Mouse (Mus musculus) gastrocnemius, adult 2 months (tissue): ENCODE measurements around the gene Pcgf6. TPM values are rescaled to one million over a fixed set of nuclear protein-coding genes. Genes with fewer than 3 reads are reported as not detected.
"Not testable (repeated sequence)": the region's sequence is repeated elsewhere in the genome, so short reads cannot be mapped to it uniquely, and the experiment has no call there.

ENCODE experiments used
- DNase-seq: peaks from one replicate; pipeline ENCODE4 v3.0.0; 2022
- H3K27ac ChIP-seq: fragments of 200-600 bp; 2 replicates; pipeline ENCODE4 v1.8.1; 2022; ENCODE audit warnings: mild to moderate bottlenecking
- H3K4me3 ChIP-seq: fragments of 200-600 bp; 2 replicates; pipeline ENCODE4 v1.8.1; 2022; ENCODE audit warnings: mild to moderate bottlenecking, moderate library complexity
- CTCF ChIP-seq: fragments of 200-600 bp; IDR thresholded peaks from 2 replicates; pipeline ENCODE4 v1.8.1; 2022; ENCODE audit warnings: antibody characterized with exemption, mild to moderate bottlenecking, moderate library complexity
- intact Hi-C: fragments of 180-260 bp; cut with DNase I; formaldehyde crosslinking; loops from one replicate; pipeline ENCODE4 v1.15.1; 2025
- total RNA-seq, 2 experiments: library from RNA; stranded (reverse); gene quantifications; 2 replicates each; pipeline ENCODE4 v1.2.3; 2021

Pcgf6 gene
- total RNA-seq, 2 experiments from 2014 or later = 4.7 to 5.3 TPM

DNA sequence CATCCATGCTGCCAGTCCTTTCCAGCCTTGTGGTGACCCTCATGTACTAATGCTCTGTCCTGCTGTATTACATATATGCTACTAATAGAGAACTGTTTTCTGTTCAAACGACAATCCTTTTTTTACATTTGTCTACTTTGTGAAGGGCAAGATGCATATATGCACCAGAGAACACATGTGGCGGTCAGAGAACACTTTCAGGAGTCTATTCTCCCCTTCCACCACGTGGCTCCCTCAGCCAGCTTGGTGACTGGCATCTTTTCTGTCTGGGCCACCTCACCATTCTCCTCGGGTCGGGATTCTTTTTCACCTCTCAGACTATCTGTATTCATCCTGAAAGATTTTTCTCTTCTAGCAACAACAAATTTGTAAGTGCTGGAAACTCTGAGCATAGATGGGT lies 44.8 kb downstream of the Pcgf6 start:
- TF ChIP-seq CTCF = no peak
- Histone ChIP-seq H3K27ac (no peak overlapping the region), H3K4me3 (no peak overlapping the region)
- DNase-seq = no peak
- intact Hi-C loops = no loop called here

DNA sequence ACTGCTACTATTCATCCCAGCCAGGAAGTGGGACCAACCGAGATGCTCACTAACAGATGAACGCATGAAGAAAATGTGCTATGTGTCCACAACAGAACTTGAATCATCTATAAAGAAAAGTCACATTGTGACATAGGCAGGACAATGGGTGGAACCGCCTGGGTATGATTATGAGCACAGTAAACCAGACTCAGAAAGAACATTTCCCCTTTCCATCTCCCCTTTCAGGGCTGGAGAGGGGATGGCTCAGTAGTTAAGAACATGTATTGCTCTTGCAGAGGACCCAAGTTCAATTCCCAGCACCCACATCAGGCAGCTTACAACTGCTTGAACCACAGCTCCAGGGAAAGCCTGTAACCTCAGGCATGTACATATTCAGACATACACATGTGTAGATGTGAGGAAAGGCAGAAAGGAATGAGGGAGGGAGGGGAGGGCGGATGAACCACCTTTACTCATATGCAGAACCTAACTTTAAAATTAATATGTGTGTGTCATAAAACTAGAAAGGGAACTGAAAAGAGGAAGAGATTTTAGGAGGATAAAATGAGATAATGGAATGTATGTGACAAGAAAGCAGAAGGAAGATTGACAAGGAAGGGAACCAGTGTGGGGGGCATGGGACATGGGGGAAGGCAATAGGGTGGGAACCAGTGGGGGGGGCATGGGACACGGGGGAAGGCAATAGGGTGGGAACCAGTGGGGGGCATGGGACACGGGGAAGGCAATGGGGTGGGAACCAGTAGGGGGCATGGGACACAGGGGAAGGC lies 46.8 kb downstream of the Pcgf6 start:
- no peak overlapping the region for H3K4me3 ChIP-seq
- intact Hi-C loops = no loop called here
- TF ChIP-seq CTCF = no peak
- DNase-seq = no peak
- H3K27ac ChIP-seq = no peak overlapping the region

DNA sequence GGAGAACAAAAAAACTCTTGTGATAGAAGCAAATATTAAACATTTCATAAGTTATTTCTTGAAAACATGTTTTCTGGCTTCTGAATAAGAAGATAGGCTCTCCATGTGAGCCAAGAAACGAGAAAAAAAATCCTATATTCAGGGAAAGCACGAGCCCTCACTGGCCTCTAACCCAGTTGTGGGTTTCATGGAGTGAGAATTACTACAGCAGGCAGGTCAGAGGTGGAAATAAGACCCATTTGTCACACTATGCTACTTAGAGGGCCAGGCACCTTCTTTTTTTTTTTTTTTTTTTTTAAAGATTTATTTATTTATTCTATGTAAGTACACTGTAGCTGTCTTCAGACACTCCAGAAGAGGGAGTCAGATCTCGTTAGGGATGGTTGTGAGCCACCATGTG lies 50.3 kb downstream of the Pcgf6 start:
- intact Hi-C loops, H3K4me3 ChIP-seq, DNase-seq, H3K27ac ChIP-seq: not testable (repeated sequence)

DNA sequence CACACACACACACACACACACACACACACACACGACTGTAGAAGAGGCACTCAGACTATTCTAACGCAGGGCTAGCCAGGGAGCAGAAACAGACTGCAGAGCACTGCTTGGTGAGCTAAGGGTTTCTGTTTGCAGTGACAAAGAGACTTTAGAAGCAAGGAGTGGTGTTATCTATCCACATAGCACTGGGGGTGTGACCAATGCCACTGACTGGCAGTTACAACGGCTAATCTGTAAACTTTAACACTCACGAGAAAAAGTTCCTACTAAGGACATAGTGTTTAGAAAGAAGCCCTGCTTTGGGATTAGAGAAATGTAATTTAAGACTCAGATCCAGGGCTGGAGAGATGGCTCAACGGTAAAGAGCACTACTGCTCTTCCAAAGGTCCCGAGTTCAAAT lies 51.0 kb downstream of the Pcgf6 start:
- Histone ChIP-seq H3K4me3 (no peak overlapping the region), H3K27ac (no peak overlapping the region)
- intact Hi-C loops = no loop called here
- no peak for DNase-seq
- no peak for TF ChIP-seq CTCF

DNA sequence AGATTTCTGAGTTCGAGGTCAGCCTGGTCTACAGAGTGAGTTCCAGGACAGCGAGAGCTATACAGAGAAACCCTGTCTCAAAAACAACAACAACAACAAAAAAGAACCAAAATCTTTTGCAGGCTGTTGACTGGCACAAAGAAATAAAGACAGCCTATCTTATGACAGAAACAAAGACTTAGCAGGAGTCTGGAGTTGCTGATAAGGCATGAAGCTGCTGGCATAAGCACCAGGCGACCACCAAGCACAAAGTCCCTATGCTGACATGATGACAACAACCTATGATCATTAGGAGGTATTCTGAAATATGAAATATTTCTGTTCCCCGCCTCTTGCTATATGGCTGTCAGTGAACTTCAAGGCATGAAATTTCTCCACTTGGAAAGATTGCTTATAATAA lies 51.8 kb downstream of the Pcgf6 start:
- TF ChIP-seq CTCF = no peak
- Histone ChIP-seq H3K4me3 (no peak overlapping the region), H3K27ac (no peak overlapping the region)
- intact Hi-C loops = no loop called here
- DNase-seq = no peak

DNA sequence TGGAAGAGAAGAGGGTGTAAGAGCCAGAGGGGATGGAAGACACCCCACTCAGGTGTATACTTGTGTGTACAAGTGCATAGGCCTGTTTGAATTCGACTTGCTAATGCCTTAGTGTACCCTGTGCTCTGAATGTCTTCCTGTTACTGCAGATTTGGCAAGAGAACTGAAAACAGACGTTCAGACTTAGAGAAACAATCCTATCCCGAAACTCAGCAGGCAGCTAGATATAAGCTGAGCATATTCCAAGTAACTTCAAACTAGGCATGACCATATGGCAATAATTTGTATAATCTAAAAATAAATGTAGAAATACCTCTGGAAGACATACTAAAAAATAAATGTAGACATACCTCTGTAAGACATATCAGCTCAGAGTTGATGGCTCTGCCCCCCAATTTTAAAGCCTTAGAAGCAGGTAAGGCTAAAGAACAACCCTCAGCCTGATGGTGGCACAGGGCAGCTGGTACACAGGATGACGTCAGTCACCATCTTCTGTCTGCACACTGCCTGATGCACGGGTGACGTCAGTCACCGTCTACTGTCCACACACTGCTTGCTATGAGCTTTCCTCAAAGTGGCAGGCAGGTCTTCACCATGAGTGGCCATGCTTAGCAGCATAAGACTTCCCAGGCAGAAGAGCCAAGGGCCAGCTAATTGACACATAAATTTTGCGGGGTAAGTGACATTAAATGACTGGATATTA lies 52.4 kb downstream of the Pcgf6 start:
- no peak for DNase-seq
- no peak for TF ChIP-seq CTCF
- Histone ChIP-seq H3K27ac (no peak overlapping the region), H3K4me3 (no peak overlapping the region)
- intact Hi-C loops = no loop called here

DNA sequence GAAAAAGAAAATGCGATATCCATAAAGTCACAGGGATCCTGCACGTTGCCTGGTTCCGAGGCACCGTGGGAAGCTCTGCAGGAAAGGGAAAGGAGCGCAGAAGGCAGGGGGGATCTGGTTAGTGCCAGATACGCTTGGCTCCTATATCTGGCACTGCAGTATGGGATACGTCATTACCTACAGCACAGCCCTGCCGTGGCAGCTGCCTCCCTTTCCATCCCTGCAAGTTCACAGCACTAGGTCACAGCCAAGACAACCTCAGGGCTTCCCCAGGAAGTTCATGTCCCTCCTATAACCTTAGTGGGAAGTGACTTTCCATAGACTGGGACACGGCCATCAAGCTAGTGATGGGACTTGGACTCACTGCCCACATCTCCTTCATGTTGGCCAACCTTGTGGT lies 54.6 kb downstream of the Pcgf6 start:
- TF ChIP-seq CTCF = no peak
- no peak for DNase-seq
- intact Hi-C loops = no loop called here
- Histone ChIP-seq H3K4me3 (no peak overlapping the region), H3K27ac (no peak overlapping the region)

DNA sequence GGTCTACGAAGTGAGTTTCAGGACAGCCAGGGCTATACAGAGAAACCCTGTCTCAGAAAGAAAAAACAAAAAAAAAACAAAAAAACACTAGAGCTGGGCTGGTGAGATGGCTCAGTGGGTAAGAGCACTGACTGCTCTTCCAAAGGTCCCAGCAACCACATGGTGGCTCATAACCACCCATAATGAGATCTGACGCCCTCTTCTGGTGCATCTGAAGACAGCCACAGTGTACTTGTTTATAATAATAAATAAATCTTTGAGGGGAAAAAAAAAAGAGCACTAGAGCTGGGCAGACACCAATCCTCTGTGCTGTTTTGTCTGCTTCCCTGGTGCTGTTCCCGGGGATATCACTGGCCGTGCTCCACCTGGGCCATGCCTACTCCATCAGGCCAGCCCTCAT lies 58.4 kb downstream of the Pcgf6 start:
- H3K27ac ChIP-seq, intact Hi-C loops, H3K4me3 ChIP-seq, DNase-seq: not testable (repeated sequence)
- peak; percentile 1; the same call in 1 of the 2 replicates for TF ChIP-seq CTCF

DNA sequence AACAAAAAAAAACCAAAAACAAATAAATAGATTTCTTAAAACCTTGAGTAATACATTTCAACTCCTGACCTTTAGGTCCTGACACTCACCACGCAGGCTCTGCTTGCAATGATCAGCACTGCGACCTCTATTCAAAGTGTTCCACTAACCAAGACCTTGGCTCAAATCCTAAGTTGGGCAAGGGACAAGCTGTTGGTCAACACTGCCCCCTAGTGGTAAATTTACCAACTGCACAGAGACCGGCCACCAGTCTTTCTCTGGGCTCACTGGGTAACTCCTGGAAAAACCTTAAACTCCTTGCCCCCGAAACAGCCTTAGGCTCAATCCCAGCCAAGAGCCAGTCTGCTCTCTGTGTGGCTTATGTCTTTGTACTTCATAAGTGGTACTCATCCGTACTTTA lies 59.6 kb downstream of the Pcgf6 start:
- TF ChIP-seq CTCF = peak; percentile 98
- intact Hi-C loops = loop anchor here (1.0 kb wide), 2 partner anchors 115 to 231 kb away; no protein-coding TSS in a partner anchor
- peak; percentile 84 for DNase-seq
- Histone ChIP-seq H3K4me3 (no peak overlapping the region), H3K27ac (no peak overlapping the region)

DNA sequence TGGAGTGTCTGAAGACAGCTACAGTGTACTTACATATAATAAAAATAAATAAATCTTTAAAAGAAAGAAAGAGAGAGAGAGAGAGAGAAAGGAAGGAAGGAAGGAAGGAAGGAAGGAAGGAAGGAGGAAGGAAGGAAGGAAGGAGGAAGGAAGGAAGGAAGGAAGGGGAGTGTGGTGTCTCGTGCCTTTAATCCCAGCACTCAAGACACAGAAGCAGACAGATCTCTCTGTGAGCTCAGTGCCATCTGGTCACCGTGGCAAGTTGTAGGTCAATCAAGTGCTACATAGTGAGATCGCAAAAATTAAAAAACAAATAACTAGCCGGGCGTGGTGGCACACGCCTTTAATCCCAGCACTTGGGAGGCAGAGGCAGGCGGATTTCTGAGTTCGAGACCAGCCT lies 60.1 kb downstream of the Pcgf6 start:
- not testable (repeated sequence) for H3K4me3 ChIP-seq, H3K27ac ChIP-seq, DNase-seq
- intact Hi-C loops = loop anchor here (1.0 kb wide), 2 partner anchors 114 to 230 kb away; no protein-coding TSS in a partner anchor

DNA sequence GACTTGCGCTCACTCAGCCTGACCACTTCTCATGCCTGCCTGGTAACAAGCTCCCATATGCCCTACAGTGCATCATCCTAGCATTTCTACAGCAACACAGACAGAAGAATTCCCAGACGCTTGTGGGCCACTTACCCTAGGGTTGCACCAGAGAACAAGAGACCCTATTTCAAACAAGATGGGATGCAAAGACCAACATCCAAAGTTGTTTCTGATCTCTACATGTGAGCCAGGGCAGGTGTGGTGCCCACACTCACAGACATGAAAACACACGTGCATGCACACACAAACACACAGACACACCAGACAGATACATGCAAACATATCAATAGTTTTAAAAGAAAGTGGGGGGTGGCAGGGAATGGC lies 60.6 kb downstream of the Pcgf6 start:
- TF ChIP-seq CTCF = no peak
- DNase-seq = no peak
- no peak overlapping the region for H3K4me3 ChIP-seq
- intact Hi-C loops = no loop called here
- H3K27ac ChIP-seq = no peak overlapping the region

DNA sequence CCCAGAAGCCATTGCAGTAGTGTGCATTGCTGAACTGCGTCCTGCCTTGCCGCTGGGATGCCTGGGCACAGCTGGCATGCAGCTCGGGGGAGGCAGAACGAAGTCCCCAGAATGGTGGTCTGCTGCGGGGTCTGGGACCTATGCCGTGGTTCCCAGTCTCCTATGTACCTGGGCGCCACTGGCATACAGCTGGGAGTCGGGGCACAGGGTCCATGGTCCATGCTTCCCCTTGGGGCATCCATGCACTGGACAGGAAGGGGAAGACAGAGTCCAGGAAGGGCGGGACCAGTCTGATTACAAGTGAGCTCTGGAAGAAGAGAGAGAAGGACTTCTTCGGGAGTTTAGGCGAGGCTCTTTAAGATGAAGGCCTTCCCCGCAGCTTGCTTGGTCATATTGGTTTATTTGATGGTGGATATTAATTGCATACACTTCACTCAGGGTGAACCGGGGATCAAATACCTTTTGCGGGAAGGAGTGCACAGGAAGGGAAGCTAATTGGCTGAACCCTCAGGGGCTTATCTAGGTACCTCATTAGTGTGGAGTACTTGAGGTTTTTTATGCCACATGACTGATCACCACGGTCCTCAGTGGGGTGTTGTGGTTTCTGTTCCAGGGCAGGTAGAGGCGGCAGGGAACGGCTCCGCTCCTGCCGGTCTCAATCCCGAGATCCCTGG lies 61.1 kb downstream of the Pcgf6 start:
- no peak overlapping the region for H3K4me3 ChIP-seq
- no peak for TF ChIP-seq CTCF
- no peak for DNase-seq
- no peak overlapping the region for H3K27ac ChIP-seq
- intact Hi-C loops = no loop called here

DNA sequence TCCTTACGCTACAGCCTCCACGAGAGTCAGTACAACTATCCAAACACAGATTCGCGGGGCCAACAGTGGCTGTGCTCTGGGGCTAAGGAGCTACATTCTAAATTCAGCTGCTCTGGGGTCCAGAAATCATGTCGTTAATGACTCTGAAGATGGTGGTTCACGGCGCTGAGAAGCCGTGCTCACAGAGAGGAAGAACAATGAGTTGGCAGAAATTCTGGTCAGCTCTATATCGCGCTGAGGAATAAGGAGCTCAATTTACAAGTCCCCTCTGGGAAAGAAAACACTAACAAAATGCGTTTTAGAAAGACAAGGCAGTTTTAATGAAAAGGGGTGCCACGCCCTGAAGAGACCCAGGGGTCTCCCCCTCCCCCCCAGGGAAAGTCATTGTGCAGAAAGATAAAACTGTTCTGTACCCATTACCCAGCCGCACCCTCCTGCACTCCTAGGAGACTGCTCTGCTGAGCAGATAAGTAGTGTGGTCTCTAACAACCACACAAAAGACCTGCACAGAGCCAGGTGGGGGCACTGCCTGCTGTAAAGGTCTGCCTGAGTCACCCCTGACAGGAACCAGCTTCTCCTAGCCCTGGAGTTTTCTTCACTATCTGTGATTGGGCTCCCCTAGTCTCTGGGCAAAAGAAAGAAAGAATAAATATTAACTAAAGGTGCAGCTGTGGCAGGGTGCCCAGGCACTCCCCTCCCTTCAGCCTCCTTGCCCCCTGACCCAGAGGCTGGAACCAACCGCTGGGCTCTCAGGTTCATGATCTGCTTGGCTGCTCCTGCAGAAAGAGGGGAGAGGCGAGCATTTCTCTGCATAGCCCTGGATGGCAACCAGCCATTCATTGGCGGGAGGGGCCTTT lies 62.2 kb downstream of the Pcgf6 start:
- H3K4me3 ChIP-seq = no peak overlapping the region
- no peak for DNase-seq
- no peak for TF ChIP-seq CTCF
- intact Hi-C loops = no loop called here
- no peak overlapping the region for H3K27ac ChIP-seq
